In genomic region chr3:115496110-115496509, GRCm38 (mm10) we compare ENCODE assay signal across 18 mouse cellular contexts.
"Had no signal": no experiment of that assay in that cellular context is flagged by ENCODE, and none has a peak within 500 bp of the region (broad histone marks: within the 10 kb centered on the region; RNA-seq: fewer than 3 reads in every experiment).

No protein-coding gene starts in this region.

- DNase-seq: kidney, adult 2 months; kidney, postnatal 25 days; layer of hippocampus, adult 9-11 months; liver, embryonic 13.5 days; lung, embryonic 14.5 days; right cerebral cortex, adult 18-20 months; right cerebral cortex, postnatal 14 days; right cerebral cortex, postnatal 4 days; thymus, postnatal 25 days had no signal

- H3K9me3 ChIP-seq: liver, embryonic 13.5 days; midbrain, embryonic 12.5 days; midbrain, embryonic 15.5 days; neural tube, embryonic 12.5 days; neural tube, embryonic 15.5 days had no signal

- ATAC-seq: lung, postnatal 0 days; midbrain, embryonic 15.5 days had no signal

- H3K36me3 ChIP-seq: liver, embryonic 13.5 days; midbrain, embryonic 12.5 days; midbrain, embryonic 15.5 days; neural tube, embryonic 12.5 days; neural tube, embryonic 15.5 days had no signal

- H3K9ac ChIP-seq: liver, embryonic 13.5 days; lung, embryonic 14.5 days; midbrain, embryonic 12.5 days; midbrain, embryonic 15.5 days; neural tube, embryonic 12.5 days; neural tube, embryonic 15.5 days had no signal

- H3K27me3 ChIP-seq: liver, embryonic 13.5 days; midbrain, embryonic 12.5 days; midbrain, embryonic 15.5 days; neural tube, embryonic 12.5 days; neural tube, embryonic 15.5 days had no signal

- H3K4me1 ChIP-seq: liver, embryonic 13.5 days; midbrain, embryonic 12.5 days; midbrain, embryonic 15.5 days; neural tube, embryonic 12.5 days; neural tube, embryonic 15.5 days had no signal

- H3K27ac ChIP-seq: kidney, postnatal 0 days; layer of hippocampus, adult 2 months; liver, embryonic 13.5 days; macrophage; midbrain, embryonic 12.5 days; midbrain, embryonic 15.5 days; neural tube, embryonic 12.5 days; neural tube, embryonic 15.5 days; stomach, postnatal 0 days had no signal

- H3K4me3 ChIP-seq: layer of hippocampus, adult 2 months; liver, embryonic 13.5 days; midbrain, embryonic 12.5 days; midbrain, embryonic 15.5 days; neural tube, embryonic 12.5 days; neural tube, embryonic 15.5 days had no signal

- H3K4me2 ChIP-seq: liver, embryonic 13.5 days; lung, embryonic 14.5 days; midbrain, embryonic 12.5 days; midbrain, embryonic 15.5 days; neural tube, embryonic 12.5 days; neural tube, embryonic 15.5 days had no signal
